Mouse (Mus musculus) right cerebral cortex, postnatal 14 days (tissue): ENCODE results near the gene Lgi2.

Source experiments
- DNase-seq: peaks from one replicate; pipeline ENCODE4 v3.0.0; 2022

Gene Lgi2

GRCm38 (mm10) chr5:52534798-52535590 lies 31.3 kb downstream of the Lgi2 start:
- no peak for DNase-seq

- no peak for DNase-seq
These were observed 32.6 kb downstream of the Lgi2 start for GRCm38 (mm10) chr5:52533705-52534104.

DNA sequence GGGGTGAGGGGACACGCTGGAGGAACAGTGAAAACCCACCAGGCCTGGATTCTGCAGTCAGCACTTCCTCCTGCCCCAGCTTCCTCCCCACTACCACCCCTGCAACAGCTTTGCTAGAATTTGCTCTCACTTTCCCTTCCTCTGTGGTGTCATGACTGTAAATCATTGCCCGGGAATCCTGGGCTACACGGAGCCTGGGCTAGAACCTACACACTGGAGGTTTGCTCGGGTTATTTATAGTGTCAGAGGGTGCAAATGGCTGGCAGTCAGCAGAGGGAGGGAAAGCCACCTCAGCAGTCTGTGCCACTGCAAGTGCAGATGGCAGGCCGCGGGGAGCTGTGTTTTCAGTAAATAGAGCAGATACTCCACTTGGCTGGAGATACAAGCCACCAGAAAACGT lies 37.7 kb downstream of the Lgi2 start:
- DNase-seq, result peak; percentile 16

DNA sequence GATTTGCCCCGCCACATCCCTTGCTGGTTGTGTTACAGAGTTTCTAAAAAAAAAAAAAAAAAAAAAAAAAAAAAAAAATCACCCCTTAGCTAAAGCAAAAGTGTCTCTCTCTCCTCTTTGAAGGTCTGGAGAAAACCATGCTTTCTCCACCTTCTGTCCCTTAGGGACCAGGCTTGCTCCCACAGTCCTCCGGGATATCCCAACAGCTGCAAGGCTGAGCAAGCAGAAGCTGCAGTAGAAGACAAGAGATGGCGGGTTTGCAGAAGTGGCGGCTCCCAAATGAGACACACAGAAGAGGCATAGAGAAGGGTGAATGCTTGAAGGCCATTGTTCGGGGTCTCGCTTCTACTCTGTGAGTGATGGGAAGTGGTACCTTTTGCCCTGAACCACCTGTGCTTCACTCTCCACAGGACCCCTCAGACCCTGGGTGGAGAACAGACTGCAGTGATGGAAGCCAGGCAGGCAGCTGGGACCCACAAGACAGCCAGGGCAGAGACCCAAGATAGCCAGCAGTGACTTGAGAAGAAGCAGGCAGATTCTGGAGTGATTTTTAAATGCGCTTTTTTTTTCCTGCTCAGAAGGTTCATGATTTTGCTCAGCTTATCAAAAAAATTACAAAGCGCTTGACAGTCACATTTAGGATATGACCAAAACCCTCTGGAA lies 39.8 kb downstream of the Lgi2 start:
- DNase-seq, result no peak

GRCm38 (mm10) chr5:52524207-52524606 lies 42.1 kb downstream of the Lgi2 start:
- DNase-seq, result peak; percentile 40

GRCm38 (mm10) chr5:52519921-52520320 lies 46.3 kb downstream of the Lgi2 start:
- no peak for DNase-seq

DNA sequence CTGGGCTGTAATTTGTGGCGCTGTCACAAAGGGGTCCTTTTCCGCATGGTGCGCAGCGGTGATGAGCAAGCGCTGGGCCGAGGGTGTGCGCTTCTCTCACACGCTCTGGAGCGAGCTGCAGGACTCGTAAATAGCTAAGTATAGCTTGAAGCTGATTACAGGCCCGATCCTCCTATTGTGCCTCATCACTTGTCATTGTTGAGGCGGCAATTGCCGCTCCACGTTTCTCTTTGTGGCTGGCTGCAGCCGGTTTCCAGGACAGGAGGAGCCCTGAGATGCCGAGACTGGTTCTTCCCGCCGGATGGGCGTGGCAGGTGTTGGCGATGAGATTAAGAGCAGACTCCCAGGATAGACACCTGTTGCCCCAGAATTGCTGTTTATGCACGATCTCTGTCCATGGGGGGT lies 50.2 kb downstream of the Lgi2 start:
- DNase-seq, result peak; percentile 31

- DNase-seq, result peak; percentile 82
These were observed 50.8 kb downstream of the Lgi2 start for GRCm38 (mm10) chr5:52515246-52516021.

- no peak for DNase-seq
These were observed 55.2 kb downstream of the Lgi2 start for GRCm38 (mm10) chr5:52511089-52511488.

- no peak for DNase-seq
These were observed 56.8 kb downstream of the Lgi2 start for GRCm38 (mm10) chr5:52509416-52509815.

DNA sequence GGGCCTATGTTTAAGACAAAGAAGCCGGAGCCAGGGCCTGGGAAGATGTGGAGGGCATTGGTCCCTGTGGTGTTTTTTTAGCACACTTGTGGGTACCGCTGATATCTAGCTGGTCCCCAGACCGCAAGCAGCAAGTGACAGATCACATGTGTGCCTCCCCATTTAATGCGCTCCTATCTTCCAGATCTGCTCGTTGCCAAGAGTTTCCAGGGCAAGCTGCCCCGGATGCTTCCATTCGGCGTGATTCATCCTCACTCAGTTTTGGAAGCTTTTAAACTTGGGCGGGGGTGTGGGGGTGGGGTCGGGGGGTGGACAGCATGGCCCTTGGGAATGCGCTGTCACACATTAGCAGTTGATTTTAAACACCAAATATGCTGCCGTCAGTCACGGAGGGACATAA lies 61.6 kb downstream of the Lgi2 start:
- no peak for DNase-seq

- DNase-seq, result no peak
These were observed 62.1 kb downstream of the Lgi2 start for GRCm38 (mm10) chr5:52504148-52504547.

DNA sequence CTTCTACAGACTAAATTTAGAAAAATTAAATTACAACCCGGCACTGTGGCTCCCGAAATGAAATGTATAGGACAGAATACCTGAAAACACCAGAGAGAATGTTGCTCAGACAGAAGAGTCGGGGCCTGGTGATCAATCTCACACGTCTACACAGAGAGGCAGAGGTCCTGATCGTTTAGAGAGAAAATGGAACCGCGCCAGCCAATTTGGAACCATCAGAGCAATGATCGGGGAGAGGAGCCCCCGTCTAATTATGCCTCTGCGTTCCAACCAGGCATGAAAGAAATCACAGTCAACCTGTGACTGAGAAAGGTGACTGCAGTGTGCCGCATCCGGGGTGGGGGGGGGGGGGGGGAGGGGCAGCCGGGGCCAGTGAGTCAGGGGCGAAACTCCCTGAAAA lies 70.6 kb downstream of the Lgi2 start:
- DNase-seq, result no peak

DNA sequence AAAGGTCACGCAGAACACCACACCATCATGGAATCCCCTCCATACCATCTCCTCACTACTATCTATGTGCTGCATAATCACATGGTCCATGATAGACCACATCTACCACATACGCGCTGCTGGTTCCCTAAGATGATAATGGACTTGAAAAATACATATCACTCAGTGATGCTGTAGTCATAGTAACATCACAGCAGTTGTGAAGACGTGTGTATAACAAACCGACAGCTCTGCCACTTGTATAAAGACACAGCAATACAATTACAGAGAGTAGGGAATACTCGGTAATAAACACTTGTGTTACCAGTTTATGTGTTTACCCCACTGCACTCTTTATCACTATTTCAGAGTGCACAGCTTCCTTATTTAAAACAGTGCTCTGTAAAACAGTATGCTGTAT lies 74.8 kb downstream of the Lgi2 start:
- DNase-seq, result no peak

GRCm38 (mm10) chr5:52487559-52488430 lies 78.5 kb downstream of the Lgi2 start:
- DNase-seq, result no peak
